Mouse (Mus musculus) lung, postnatal 14 days (tissue): ENCODE measurements at regions not wholly inside any gene's neighbourhood (a gene's known extent, or its start where the extent isn't known, plus 50 kb on each side); places are given as distances from the start of the nearest gene placed in this dataset.

Experiments
- DNase-seq: peaks from one replicate; pipeline ENCODE4 v3.0.0; 2021

DNA sequence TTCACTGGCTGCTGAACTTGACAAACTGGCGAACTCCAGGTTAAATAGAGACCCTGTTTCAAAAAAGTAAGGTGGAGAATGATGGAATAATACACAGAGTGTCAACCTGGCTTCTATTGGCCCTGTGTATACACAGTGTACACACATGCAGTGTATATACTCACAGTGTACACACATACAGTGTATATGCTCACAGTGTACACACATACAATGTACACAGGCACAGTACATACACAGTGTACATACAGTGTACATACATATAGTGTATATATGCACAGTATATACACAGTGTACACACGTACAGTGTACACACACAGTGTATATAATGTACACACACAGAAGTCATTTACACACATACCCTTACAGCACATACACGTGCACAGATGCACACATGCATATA lies 52.4 kb upstream of the Aldh1b1 start:
- no peak for DNase-seq

GRCm38 (mm10) chr4:45745746-45746145 lies 53.1 kb upstream of the Aldh1b1 start:
- DNase-seq: no peak

GRCm38 (mm10) chr4:45744849-45745407 lies 53.9 kb upstream of the Aldh1b1 start:
- no peak for DNase-seq

GRCm38 (mm10) chr4:45740779-45741365 lies 58.0 kb upstream of the Aldh1b1 start:
- DNase-seq: no peak

GRCm38 (mm10) chr4:45740319-45740718 lies 58.5 kb upstream of the Aldh1b1 start:
- no peak for DNase-seq

DNA sequence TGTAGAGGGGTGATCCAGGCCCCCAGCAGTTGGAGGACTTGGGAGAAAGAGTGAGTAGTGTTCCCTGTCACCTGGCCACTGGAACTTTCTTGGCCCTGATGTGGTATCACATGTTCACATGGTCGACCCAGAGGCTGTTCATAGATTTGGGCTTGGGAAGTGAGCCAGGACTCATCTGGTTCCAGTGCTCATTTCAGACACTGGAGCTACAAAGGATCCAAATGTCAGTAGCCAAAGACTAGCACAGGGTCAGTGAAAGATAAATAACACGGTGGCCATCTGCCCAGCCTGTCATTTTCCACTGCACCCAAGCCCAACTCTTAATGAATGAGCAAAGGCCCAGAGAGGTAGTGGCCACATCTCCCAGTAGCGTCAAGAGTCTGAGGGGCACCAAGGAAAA lies 59.1 kb upstream of the Aldh1b1 start:
- peak; percentile 31 for DNase-seq

- no peak for DNase-seq
These were observed 59.7 kb upstream of the Aldh1b1 start for GRCm38 (mm10) chr4:45739168-45739567.

- no peak for DNase-seq
These were observed 60.1 kb upstream of the Aldh1b1 start for GRCm38 (mm10) chr4:45738746-45739145.

- DNase-seq: no peak
These were observed 62.5 kb upstream of the Aldh1b1 start for GRCm38 (mm10) chr4:45736215-45736815.

- no peak for DNase-seq
These were observed 64.8 kb upstream of the Aldh1b1 start for GRCm38 (mm10) chr4:45734011-45734410.

GRCm38 (mm10) chr4:45730862-45731831 lies 67.7 kb upstream of the Aldh1b1 start:
- peak; percentile 48 for DNase-seq

GRCm38 (mm10) chr4:45729801-45730200 lies 69.0 kb upstream of the Aldh1b1 start:
- no peak for DNase-seq

DNA sequence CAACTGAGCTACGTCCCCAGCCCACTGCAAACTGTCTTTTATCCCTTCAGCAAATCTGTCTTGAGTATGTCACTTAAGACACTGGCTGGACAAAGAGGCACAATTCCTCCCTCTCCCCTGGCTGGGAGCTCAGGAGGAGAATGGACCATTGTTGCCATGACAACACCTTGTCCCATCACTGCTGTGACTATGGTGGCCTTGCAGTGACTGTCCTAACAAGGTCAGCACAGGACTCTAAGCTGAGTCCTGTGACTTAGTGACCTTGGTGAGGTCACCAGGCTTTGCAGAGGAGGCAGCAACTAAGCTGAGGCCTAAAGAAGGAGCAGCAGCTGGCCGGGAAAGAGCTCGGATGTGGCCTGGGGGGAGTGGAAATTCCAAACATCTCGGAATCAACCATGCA lies 70.0 kb upstream of the Aldh1b1 start:
- DNase-seq: no peak

DNA sequence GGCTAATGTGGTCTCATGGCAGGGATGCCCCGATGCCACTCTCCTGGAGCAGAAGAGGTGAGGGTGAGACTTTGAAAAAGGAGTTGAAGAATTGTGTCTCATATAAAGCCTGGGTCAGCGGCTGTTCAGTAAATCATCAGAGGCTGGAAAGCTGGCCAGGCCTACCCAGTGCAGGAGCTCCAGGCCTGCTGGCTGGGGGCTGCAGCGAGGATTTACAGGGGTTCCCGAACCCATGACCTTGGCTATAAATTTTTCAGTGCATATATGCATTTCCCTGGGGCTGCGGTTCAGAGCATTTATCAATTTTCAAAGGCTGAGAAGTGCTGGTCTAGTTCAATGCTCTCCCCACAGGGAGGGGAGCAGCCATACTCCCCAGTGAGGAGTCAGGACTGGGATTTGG lies 70.9 kb upstream of the Aldh1b1 start:
- DNase-seq: no peak

DNA sequence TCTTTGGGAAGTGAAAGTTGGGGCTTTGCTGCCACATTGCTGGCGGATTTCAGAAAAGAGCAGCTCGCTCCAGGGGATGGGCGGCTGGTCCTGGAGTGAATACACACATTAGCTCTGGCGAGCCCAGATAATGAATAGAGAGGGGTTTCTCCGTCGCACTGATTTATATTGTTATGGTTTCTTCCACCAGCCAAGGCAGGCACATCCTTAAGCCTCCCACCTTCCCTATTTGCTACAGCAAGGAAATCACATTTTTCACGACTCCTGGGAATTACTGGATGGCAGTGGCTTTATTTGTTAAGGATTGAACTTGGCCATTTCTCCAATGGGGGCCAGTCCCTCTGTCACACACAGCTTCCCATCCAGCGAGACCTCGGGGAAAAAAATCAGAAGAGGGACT lies 71.3 kb upstream of the Aldh1b1 start:
- DNase-seq: no peak

GRCm38 (mm10) chr4:45726783-45727182 lies 72.0 kb upstream of the Aldh1b1 start:
- no peak for DNase-seq

DNA sequence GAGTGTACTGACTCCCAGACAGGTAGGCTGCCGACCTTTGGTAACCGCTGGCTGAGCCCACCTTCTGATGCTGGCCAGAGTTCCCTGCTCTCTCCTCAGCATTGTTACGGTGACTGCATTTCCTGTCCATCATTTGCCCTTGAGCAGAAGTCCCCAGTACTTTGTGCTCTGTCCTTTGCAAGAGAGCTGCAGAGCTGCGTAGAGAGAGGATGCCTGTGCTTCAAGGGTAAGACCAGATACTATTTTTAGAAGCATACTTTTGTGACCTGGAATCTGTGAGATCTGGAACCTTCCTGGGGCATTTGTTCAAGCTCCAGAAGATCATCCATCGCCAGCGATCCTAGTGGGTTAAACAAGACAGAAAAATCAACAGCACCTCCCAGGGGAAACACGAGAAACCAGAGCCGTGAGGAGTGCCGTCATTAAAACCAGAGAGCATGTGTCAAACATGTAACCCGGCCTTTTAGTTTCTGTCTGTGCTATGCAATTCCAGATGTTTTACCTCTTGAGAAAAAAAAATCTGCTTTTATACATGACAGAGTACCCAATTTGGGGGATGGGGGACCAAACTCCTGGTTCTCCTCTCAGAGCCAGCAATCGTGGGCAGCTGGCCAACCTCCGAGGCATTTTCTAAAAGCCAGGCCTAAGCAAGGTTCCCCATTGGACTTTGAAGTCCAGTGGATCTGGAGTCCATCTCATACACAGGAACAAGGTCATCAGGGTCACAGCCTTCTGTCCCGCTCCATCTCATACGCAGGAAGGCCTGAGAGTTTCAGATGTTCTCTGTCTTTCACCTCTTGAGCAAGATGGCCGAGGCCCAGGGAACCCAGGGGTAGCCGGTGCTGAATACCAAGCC lies 73.5 kb upstream of the Aldh1b1 start:
- peak; percentile 54 for DNase-seq

- DNase-seq: no peak
These were observed 78.5 kb upstream of the Aldh1b1 start for GRCm38 (mm10) chr4:45720352-45720751.

DNA sequence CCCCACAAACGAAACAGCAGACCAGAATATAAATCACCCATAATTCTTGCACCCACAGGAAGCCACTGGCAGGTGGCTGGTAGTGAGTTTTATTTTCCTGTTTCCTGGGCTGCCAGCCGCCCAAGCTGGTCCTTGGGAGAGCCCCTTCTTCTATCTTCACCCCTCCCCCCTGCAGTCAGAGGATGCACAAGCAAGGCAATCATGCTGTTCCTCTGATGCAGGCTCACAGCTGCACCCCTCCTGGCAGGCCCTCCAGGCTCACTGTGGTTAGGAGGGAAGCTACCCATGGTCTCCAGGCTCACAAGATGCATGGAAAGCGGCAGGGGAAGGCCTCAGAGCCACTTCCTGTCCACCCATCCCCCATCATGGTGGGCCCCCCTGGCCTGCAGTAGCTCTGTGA lies 79.3 kb upstream of the Aldh1b1 start:
- DNase-seq: no peak

- no peak for DNase-seq
These were observed 82.9 kb upstream of the Aldh1b1 start for GRCm38 (mm10) chr4:45715878-45716277.

DNA sequence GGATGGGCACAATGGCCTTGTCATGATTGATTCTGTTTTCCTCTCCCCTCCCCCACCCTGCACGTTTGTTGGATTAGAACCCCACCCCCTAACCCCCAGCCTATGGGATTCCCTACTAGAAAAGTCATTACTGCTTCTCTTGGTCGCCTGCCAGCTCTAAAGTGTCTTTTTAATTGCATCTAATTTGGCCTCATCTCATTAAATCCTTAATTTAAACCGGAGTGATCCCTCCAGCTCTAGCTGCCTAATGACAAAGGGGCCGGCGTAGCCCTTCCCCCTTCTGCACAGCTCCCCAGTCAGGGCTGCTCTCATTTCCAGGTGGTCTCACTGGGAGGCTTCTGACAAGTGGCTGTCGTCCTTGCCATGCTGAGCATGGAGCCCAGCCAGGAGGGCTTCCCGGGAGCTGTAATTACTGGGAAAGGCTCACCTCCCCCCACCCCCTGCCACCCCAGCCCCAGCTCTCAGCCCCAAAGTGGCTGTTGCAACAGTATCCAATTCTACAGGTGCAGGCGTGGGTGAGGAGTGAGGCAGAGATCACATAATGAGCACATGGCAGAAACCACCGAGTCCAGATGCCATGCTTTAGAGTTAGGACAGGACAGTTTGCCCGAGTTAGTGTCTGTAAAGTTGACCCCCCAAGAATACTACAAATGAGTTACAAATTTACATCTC lies 84.8 kb upstream of the Aldh1b1 start:
- DNase-seq: no peak
